Mouse (Mus musculus): ENCODE data around the gene Rap1b. TPM values are rescaled to one million over a fixed set of nuclear protein-coding genes. Genes with fewer than 3 reads are reported as not detected.

Rap1b gene
- polyA plus RNA-seq, 1 experiment from 2014 or later, result 161 TPM

GRCm38 (mm10) chr10:117772364-117773105, 73.3 kb downstream of the Rap1b start:
- H3K27me3 ChIP-seq, result no peaks in the 10 kb centered on the region
- no peaks in the 10 kb centered on the region for H3K9me3 ChIP-seq (replicated peaks)
- H3K36me3 ChIP-seq, result peaks cover 92% of the 10 kb centered on the region
- no peak overlapping the region for H3K4me2 ChIP-seq
- WGBS, result 81% methylated on average over 17 of the region's 17 CpGs
- ATAC-seq (replicated peaks; ENCODE audit: low FRiP score), result no peak; the same call in 1 of the 2 replicates
- no peak overlapping the region for H3K9ac ChIP-seq
- no peak overlapping the region for H3K4me3 ChIP-seq (replicated peaks)
- no peaks in the 10 kb centered on the region for H3K4me1 ChIP-seq
- no peak overlapping the region for H3K27ac ChIP-seq

- Histone ChIP-seq H3K27me3 (no peaks in the 10 kb centered on the region), H3K9me3 (replicated peaks) (no peaks in the 10 kb centered on the region), H3K4me3 (replicated peaks) (no peak overlapping the region), H3K4me2 (no peak overlapping the region), H3K36me3 (peaks cover 93% of the 10 kb centered on the region), H3K4me1 (no peaks in the 10 kb centered on the region), H3K27ac (no peak overlapping the region), H3K9ac (no peak overlapping the region)
- 93% methylated on average over 10 of the region's 10 CpGs for WGBS
- no peak for ATAC-seq (replicated peaks; ENCODE audit: low FRiP score)
Measured at GRCm38 (mm10) chr10:117771131-117771510, 74.7 kb downstream of the Rap1b start.

- no peak overlapping the region for H3K9ac ChIP-seq
- 85% methylated on average over 18 of the region's 18 CpGs for WGBS
- H3K4me1 ChIP-seq, result no peaks in the 10 kb centered on the region
- H3K4me2 ChIP-seq, result no peak overlapping the region
- H3K36me3 ChIP-seq, result peaks cover 93% of the 10 kb centered on the region
- H3K9me3 ChIP-seq (replicated peaks), result no peaks in the 10 kb centered on the region
- H3K27ac ChIP-seq, result no peak overlapping the region
- ATAC-seq (replicated peaks; ENCODE audit: low FRiP score), result no peak
- no peak overlapping the region for H3K4me3 ChIP-seq (replicated peaks)
- no peaks in the 10 kb centered on the region for H3K27me3 ChIP-seq
Measured at GRCm38 (mm10) chr10:117770286-117771130, 75.3 kb downstream of the Rap1b start.

- Histone ChIP-seq H3K27ac (no peak overlapping the region), H3K4me3 (replicated peaks) (no peak overlapping the region), H3K9ac (no peak overlapping the region), H3K27me3 (no peaks in the 10 kb centered on the region), H3K4me2 (no peak overlapping the region), H3K36me3 (peaks cover 93% of the 10 kb centered on the region), H3K9me3 (replicated peaks) (no peaks in the 10 kb centered on the region), H3K4me1 (no peaks in the 10 kb centered on the region)
- WGBS, result 93% methylated on average over 9 of the region's 9 CpGs
- ATAC-seq (replicated peaks; ENCODE audit: low FRiP score), result no peak
Measured at GRCm38 (mm10) chr10:117769541-117770285, 76.1 kb downstream of the Rap1b start.

- WGBS, result 87% methylated on average over 7 of the region's 7 CpGs
- Histone ChIP-seq H3K27ac (no peak overlapping the region), H3K4me2 (no peak overlapping the region), H3K27me3 (no peaks in the 10 kb centered on the region), H3K36me3 (peaks cover 91% of the 10 kb centered on the region), H3K9me3 (replicated peaks) (no peaks in the 10 kb centered on the region), H3K4me1 (no peaks in the 10 kb centered on the region), H3K4me3 (replicated peaks) (no peak overlapping the region), H3K9ac (no peak overlapping the region)
- no peak for ATAC-seq (replicated peaks; ENCODE audit: low FRiP score)
Measured at GRCm38 (mm10) chr10:117768141-117768440, 77.7 kb downstream of the Rap1b start.

- Histone ChIP-seq H3K27me3 (no peaks in the 10 kb centered on the region), H3K9ac (no peak overlapping the region), H3K27ac (no peak overlapping the region), H3K4me3 (replicated peaks) (no peak overlapping the region), H3K9me3 (replicated peaks) (no peaks in the 10 kb centered on the region), H3K4me1 (no peaks in the 10 kb centered on the region), H3K36me3 (peaks cover 91% of the 10 kb centered on the region), H3K4me2 (no peak overlapping the region)
- 87% methylated on average over 10 of the region's 10 CpGs for WGBS
- ATAC-seq (replicated peaks; ENCODE audit: low FRiP score), result no peak
Measured at GRCm38 (mm10) chr10:117767286-117768140, 78.3 kb downstream of the Rap1b start.

- no peak overlapping the region for H3K9ac ChIP-seq
- no peak overlapping the region for H3K4me2 ChIP-seq
- H3K4me1 ChIP-seq, result no peaks in the 10 kb centered on the region
- ATAC-seq (replicated peaks; ENCODE audit: low FRiP score), result no peak
- H3K36me3 ChIP-seq, result peaks cover 92% of the 10 kb centered on the region
- H3K4me3 ChIP-seq (replicated peaks), result no peak overlapping the region
- no peaks in the 10 kb centered on the region for H3K27me3 ChIP-seq
- 92% methylated on average over 5 of the region's 5 CpGs for WGBS
- H3K27ac ChIP-seq, result no peak overlapping the region
- H3K9me3 ChIP-seq (replicated peaks), result no peaks in the 10 kb centered on the region
Measured at GRCm38 (mm10) chr10:117766896-117767160, 79.0 kb downstream of the Rap1b start.

GRCm38 (mm10) chr10:117766111-117766895, 79.5 kb downstream of the Rap1b start:
- Histone ChIP-seq H3K4me1 (no peaks in the 10 kb centered on the region), H3K9ac (no peak overlapping the region), H3K27ac (no peak overlapping the region), H3K36me3 (peaks cover 92% of the 10 kb centered on the region), H3K4me3 (replicated peaks) (no peak overlapping the region), H3K9me3 (replicated peaks) (no peaks in the 10 kb centered on the region), H3K4me2 (no peak overlapping the region), H3K27me3 (no peaks in the 10 kb centered on the region)
- ATAC-seq (replicated peaks; ENCODE audit: low FRiP score), result no peak
- 88% methylated on average over 16 of the region's 16 CpGs for WGBS

GRCm38 (mm10) chr10:117765116-117765894, 80.5 kb downstream of the Rap1b start:
- Histone ChIP-seq H3K27ac (no peak overlapping the region), H3K36me3 (peaks cover 92% of the 10 kb centered on the region), H3K27me3 (no peaks in the 10 kb centered on the region), H3K4me3 (replicated peaks) (no peak overlapping the region), H3K4me2 (no peak overlapping the region), H3K9ac (no peak overlapping the region), H3K4me1 (no peaks in the 10 kb centered on the region), H3K9me3 (replicated peaks) (no peaks in the 10 kb centered on the region)
- ATAC-seq (replicated peaks; ENCODE audit: low FRiP score), result no peak
- WGBS, result 94% methylated on average over 11 of the region's 11 CpGs

GRCm38 (mm10) chr10:117764598-117764997, 81.2 kb downstream of the Rap1b start:
- no peak for ATAC-seq (replicated peaks; ENCODE audit: low FRiP score)
- Histone ChIP-seq H3K4me1 (no peaks in the 10 kb centered on the region), H3K36me3 (peaks cover 92% of the 10 kb centered on the region), H3K9me3 (replicated peaks) (no peaks in the 10 kb centered on the region), H3K4me3 (replicated peaks) (no peak overlapping the region), H3K27me3 (no peaks in the 10 kb centered on the region), H3K9ac (no peak overlapping the region), H3K4me2 (no peak overlapping the region), H3K27ac (no peak overlapping the region)
- WGBS, result 87% methylated on average over 6 of the region's 6 CpGs

All from kidney, embryonic 15.5 days (tissue).